Mouse (Mus musculus): ENCODE data around the gene Tlk2.

- TF ChIP-seq CTCF (IDR thresholded peaks at IDR 0.05; ENCODE audit: low read depth) (no peak), EP300 (optimal IDR thresholded peaks at IDR 0.05) (no peak)
These were observed 86.4 kb downstream of the Tlk2 start for GRCm38 (mm10) chr11:105264988-105265387.
